ENCODE assay signal across 10 mouse cellular contexts in the genomic region with DNA sequence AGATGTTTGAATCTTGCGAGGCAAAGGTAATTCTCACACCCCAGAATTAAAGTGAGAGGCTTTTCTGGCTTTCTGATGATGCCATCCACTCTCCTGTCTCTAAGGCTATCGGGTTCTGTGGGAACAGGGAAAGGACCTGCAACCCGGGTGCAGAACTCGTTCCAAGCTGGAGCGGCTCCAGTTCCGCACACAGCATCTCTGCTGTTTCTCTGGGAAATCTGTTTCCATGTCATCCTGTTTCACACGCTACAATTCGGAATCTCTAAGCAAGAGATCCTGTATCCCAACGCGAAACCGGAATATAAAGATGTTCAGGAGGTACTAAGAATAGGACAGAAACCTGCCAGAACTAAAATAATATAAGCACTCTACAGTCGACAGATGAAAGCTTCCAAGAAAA. TPM values are rescaled to one million over a fixed set of nuclear protein-coding genes. Genes with fewer than 3 reads are reported as not detected.
DNase-seq lines count a peak whose midpoint lies in the region; ATAC-seq and TF ChIP-seq lines count a peak whose summit lies in the region.
"Had no signal": no experiment of that assay in that cellular context is flagged by ENCODE, and none has a peak within 500 bp of the region (broad histone marks: within the 10 kb centered on the region; RNA-seq: fewer than 3 reads in every experiment).

No protein-coding gene starts in this region.

- no peaks in the 10 kb centered on the region for H3K9me3 ChIP-seq in intestine, embryonic 14.5 days (ENCODE audit: control insufficient read depth, low read length)
- no peaks in the 10 kb centered on the region for H3K9me3 ChIP-seq in intestine, postnatal 0 days (ENCODE audit: control insufficient read depth)
- H3K9me3 ChIP-seq in forebrain, embryonic 15.5 days: no peaks in the 10 kb centered on the region
- no peaks in the 10 kb centered on the region for H3K9me3 ChIP-seq in midbrain, embryonic 14.5 days (ENCODE audit: control insufficient read depth, low read length)
- no peaks in the 10 kb centered on the region for H3K9me3 ChIP-seq in kidney, embryonic 16.5 days (ENCODE audit: low read length)

- H3K4me3 ChIP-seq in intestine, embryonic 14.5 days (ENCODE audit: low read depth, low read length): no peak overlapping the region
- no peak overlapping the region for H3K4me3 ChIP-seq in intestine, postnatal 0 days (ENCODE audit: low read depth, low read length)
- H3K4me3 ChIP-seq in forebrain, embryonic 15.5 days: peak overlapping the region; percentile 52
- peak overlapping the region; percentile 70 for H3K4me3 ChIP-seq in midbrain, embryonic 14.5 days (replicated peaks; ENCODE audit: low read depth, low read length)
- no peak overlapping the region for H3K4me3 ChIP-seq in kidney, embryonic 16.5 days (ENCODE audit: low read length)

- ATAC-seq in intestine, embryonic 14.5 days (replicated peaks; ENCODE audit: low FRiP score, low TSS enrichment, low read depth): no peak
- ATAC-seq in intestine, postnatal 0 days: no peak
- no peak; the same call in 1 of the 2 replicates for ATAC-seq in forebrain, embryonic 15.5 days (replicated peaks)
- no peak for ATAC-seq in midbrain, embryonic 14.5 days (ENCODE audit: low FRiP score, low TSS enrichment)
- no peak for ATAC-seq in kidney, embryonic 16.5 days (ENCODE audit: low FRiP score, low TSS enrichment)

- H3K4me2 ChIP-seq in intestine, embryonic 14.5 days (ENCODE audit: low read length): no peak overlapping the region
- no peak overlapping the region for H3K4me2 ChIP-seq in intestine, postnatal 0 days (replicated peaks; ENCODE audit: low read depth)
- peak overlapping the region; percentile 94 for H3K4me2 ChIP-seq in forebrain, embryonic 15.5 days (replicated peaks)
- peak overlapping the region; percentile 87 for H3K4me2 ChIP-seq in midbrain, embryonic 14.5 days (ENCODE audit: low read length)
- no peak overlapping the region for H3K4me2 ChIP-seq in kidney, embryonic 16.5 days (replicated peaks; ENCODE audit: low read depth, low read length)

- 32% methylated on average over 12 of the region's 12 CpGs for WGBS in intestine, embryonic 14.5 days
- 45% methylated on average over 12 of the region's 12 CpGs for WGBS in intestine, postnatal 0 days
- 22% methylated on average over 12 of the region's 12 CpGs for WGBS in forebrain, embryonic 15.5 days
- WGBS in midbrain, embryonic 14.5 days: 24% methylated on average over 12 of the region's 12 CpGs
- 35% methylated on average over 12 of the region's 12 CpGs for WGBS in kidney, embryonic 16.5 days

- DNase-seq in intestine, embryonic 14.5 days (ENCODE audit: low spot score): peak; percentile 55
- DNase-seq in cerebellum, adult 18-20 months: peak; percentile 89
- peak; percentile 63 for DNase-seq in midbrain, embryonic 14.5 days
- no peak for DNase-seq in adrenal gland, postnatal 4 days (ENCODE audit: low spot score in 2 of 2)
- DNase-seq in gastrocnemius, postnatal 10 days: no peak
- DNase-seq: thymus, postnatal 14 days had no signal

- peaks cover 9% of the 10 kb centered on the region for H3K4me1 ChIP-seq in intestine, embryonic 14.5 days (replicated peaks; ENCODE audit: control insufficient read depth, insufficient read depth, low read length)
- no peaks in the 10 kb centered on the region for H3K4me1 ChIP-seq in intestine, postnatal 0 days (replicated peaks; ENCODE audit: control insufficient read depth, insufficient read depth, low read length)
- H3K4me1 ChIP-seq in forebrain, embryonic 15.5 days: peaks cover 28% of the 10 kb centered on the region
- peaks cover 22% of the 10 kb centered on the region for H3K4me1 ChIP-seq in midbrain, embryonic 14.5 days (ENCODE audit: control insufficient read depth, insufficient read depth, low read length)
- peaks cover 15% of the 10 kb centered on the region for H3K4me1 ChIP-seq in kidney, embryonic 16.5 days (ENCODE audit: insufficient read depth, low read length)

- no peaks in the 10 kb centered on the region for H3K36me3 ChIP-seq in intestine, embryonic 14.5 days (ENCODE audit: control insufficient read depth, insufficient read depth, low read length)
- no peaks in the 10 kb centered on the region for H3K36me3 ChIP-seq in intestine, postnatal 0 days (ENCODE audit: control insufficient read depth, insufficient read depth)
- H3K36me3 ChIP-seq in forebrain, embryonic 15.5 days: no peaks in the 10 kb centered on the region
- H3K36me3 ChIP-seq in midbrain, embryonic 14.5 days (ENCODE audit: control insufficient read depth, insufficient read depth, low read length): peaks cover 3% of the 10 kb centered on the region; the same call in 1 of the 2 replicates
- no peaks in the 10 kb centered on the region for H3K36me3 ChIP-seq in kidney, embryonic 16.5 days (ENCODE audit: insufficient read depth, low read length)

- no peak for TF ChIP-seq CTCF in intestine, postnatal 0 days (IDR thresholded peaks at IDR 0.05; ENCODE audit: low read depth)

- H3K9ac ChIP-seq in intestine, embryonic 14.5 days (ENCODE audit: low read length): no peak overlapping the region
- H3K9ac ChIP-seq in intestine, postnatal 0 days (ENCODE audit: low read depth, low read length): no peak overlapping the region
- peak overlapping the region; percentile 50; the same call in 1 of the 2 replicates for H3K9ac ChIP-seq in forebrain, embryonic 15.5 days (replicated peaks)
- peak overlapping the region; percentile 82 for H3K9ac ChIP-seq in midbrain, embryonic 14.5 days (replicated peaks; ENCODE audit: low read length)
- H3K9ac ChIP-seq in kidney, embryonic 16.5 days (replicated peaks; ENCODE audit: low read length): no peak overlapping the region

- H3K27ac ChIP-seq in intestine, embryonic 14.5 days (ENCODE audit: low read depth): no peak overlapping the region
- H3K27ac ChIP-seq in intestine, postnatal 0 days (ENCODE audit: low read depth, low read length): no peak overlapping the region
- peak overlapping the region; percentile 23 for H3K27ac ChIP-seq in forebrain, embryonic 15.5 days (replicated peaks)
- peak overlapping the region; percentile 70 for H3K27ac ChIP-seq in midbrain, embryonic 14.5 days (replicated peaks; ENCODE audit: low read depth, low read length)
- no peak overlapping the region for H3K27ac ChIP-seq in kidney, embryonic 16.5 days (ENCODE audit: low read length)
- H3K27ac ChIP-seq: kidney, postnatal 0 days had no signal

- H3K27me3 ChIP-seq in intestine, embryonic 14.5 days (replicated peaks; ENCODE audit: control insufficient read depth, insufficient read depth, low read length): peaks cover 63% of the 10 kb centered on the region
- H3K27me3 ChIP-seq in intestine, postnatal 0 days (replicated peaks; ENCODE audit: control insufficient read depth, insufficient read depth, low read length): peaks cover 57% of the 10 kb centered on the region
- peaks cover 18% of the 10 kb centered on the region; the same call in 1 of the 2 replicates for H3K27me3 ChIP-seq in forebrain, embryonic 15.5 days
- H3K27me3 ChIP-seq in midbrain, embryonic 14.5 days (ENCODE audit: control insufficient read depth, insufficient read depth, low read length): peaks cover 11% of the 10 kb centered on the region; the same call in 1 of the 2 replicates
- H3K27me3 ChIP-seq in kidney, embryonic 16.5 days (ENCODE audit: insufficient read depth, low read length): peaks cover 74% of the 10 kb centered on the region

RNA-seq across cellular contexts. Expression of a gene that starts 3.2 kb away (rescaled TPM):
- polyA plus RNA-seq in intestine, embryonic 14.5 days (2014; fragmentation: Nextera tagmentation; extraction: Ambion mirVana): 0.36 and 0.84 TPM in 2 replicates
- 0.26 and 0.44 TPM in 2 replicates for polyA plus RNA-seq in intestine, postnatal 0 days (2015; fragmentation: Nextera tagmentation; extraction: Ambion mirVana)
- polyA plus RNA-seq in forebrain, embryonic 15.5 days (2015; fragmentation: Nextera tagmentation; extraction: Ambion mirVana): 17.3 and 18.8 TPM in 2 replicates
- 64.0 and 64.8 TPM in 2 replicates for polyA plus RNA-seq in midbrain, embryonic 14.5 days (2014; fragmentation: Nextera tagmentation; extraction: Ambion mirVana)
- 1 to 10 TPM; 1.0 to 1.1 TPM for total RNA-seq in adrenal gland, postnatal 4 days (2021)
- 0.99 and 1.7 TPM in 2 replicates for polyA plus RNA-seq in kidney, embryonic 16.5 days (2015; fragmentation: Nextera tagmentation; extraction: Ambion mirVana)
- under 1 TPM in 1 of 2 experiments, not detected in 1; 0.47 TPM for total RNA-seq in gastrocnemius, postnatal 10 days (2021)

RNA-seq across cellular contexts. Expression of a gene that starts 53.1 kb away (rescaled TPM):
- polyA plus RNA-seq in intestine, embryonic 14.5 days (2014; fragmentation: Nextera tagmentation; extraction: Ambion mirVana): 0.16 TPM in 1 of 2 replicates, not detected in the other
- not detected in 2 replicates for polyA plus RNA-seq in intestine, postnatal 0 days (2015; fragmentation: Nextera tagmentation; extraction: Ambion mirVana)
- polyA plus RNA-seq in forebrain, embryonic 15.5 days (2015; fragmentation: Nextera tagmentation; extraction: Ambion mirVana): 0.09 TPM in 1 of 2 replicates, not detected in the other
- polyA plus RNA-seq in midbrain, embryonic 14.5 days (2014; fragmentation: Nextera tagmentation; extraction: Ambion mirVana): 0.13 TPM in 2 replicates
- total RNA-seq in adrenal gland, postnatal 4 days (2021): 1 to 10 TPM in 1 of 2 experiments, under 1 TPM in 1; 0.28 to 1.5 TPM
- polyA plus RNA-seq in kidney, embryonic 16.5 days (2015; fragmentation: Nextera tagmentation; extraction: Ambion mirVana): 2.0 and 3.2 TPM in 2 replicates
- not detected for total RNA-seq in gastrocnemius, postnatal 10 days (2021)

Comparison
In these comparisons a context has a peak if more than half of its experiments do, and no peak if none do; other contexts are left out.
1. DNase-seq: peak in intestine, embryonic 14.5 days (single experiment), cerebellum, adult 18-20 months (2 of 2) and midbrain, embryonic 14.5 days (single experiment); none in adrenal gland, postnatal 4 days (0 of 2) and gastrocnemius, postnatal 10 days (single experiment).
2. H3K27ac ChIP-seq: peak in forebrain, embryonic 15.5 days (single experiment) and midbrain, embryonic 14.5 days (single experiment); none in intestine, embryonic 14.5 days (single experiment), intestine, postnatal 0 days (single experiment) and kidney, embryonic 16.5 days (single experiment).
3. H3K4me2 ChIP-seq: peak in forebrain, embryonic 15.5 days (single experiment) and midbrain, embryonic 14.5 days (single experiment); none in intestine, embryonic 14.5 days (single experiment), intestine, postnatal 0 days (single experiment) and kidney, embryonic 16.5 days (single experiment).
4. H3K4me3 ChIP-seq: peak in forebrain, embryonic 15.5 days (single experiment) and midbrain, embryonic 14.5 days (single experiment); none in intestine, embryonic 14.5 days (single experiment), intestine, postnatal 0 days (single experiment) and kidney, embryonic 16.5 days (single experiment).
5. H3K9ac ChIP-seq: peak in forebrain, embryonic 15.5 days (single experiment) and midbrain, embryonic 14.5 days (single experiment); none in intestine, embryonic 14.5 days (single experiment), intestine, postnatal 0 days (single experiment) and kidney, embryonic 16.5 days (single experiment).